Mouse (Mus musculus) brain, adult 2 months (tissue): ENCODE results near the gene Efl1.
A peak's percentile ranks its signal among the peaks of the same experiment; 100 is the strongest.

Experiments used
- DNase-seq: peaks from one replicate; pipeline ENCODE4 v3.0.0; 2011; ENCODE audit warnings: low read depth, low spot score

The Efl1 gene

GRCm38 (mm10) chr7:82648353-82649080 lies at the start of gene Efl1, which contains the start of gene Saxo2:
TSS of gene Efl1 (plus strand) at chr7:82648614.
TSS of gene Saxo2 (minus strand) at chr7:82648528.
- peak; percentile 98 for DNase-seq

GRCm38 (mm10) chr7:82602008-82602407 lies 46.4 kb upstream of the Efl1 start:
- no peak for DNase-seq

GRCm38 (mm10) chr7:82605425-82605824 lies 43.0 kb upstream of the Efl1 start:
- DNase-seq, result no peak

GRCm38 (mm10) chr7:82609629-82610028 lies 38.8 kb upstream of the Efl1 start:
- peak; percentile 7 for DNase-seq

DNA sequence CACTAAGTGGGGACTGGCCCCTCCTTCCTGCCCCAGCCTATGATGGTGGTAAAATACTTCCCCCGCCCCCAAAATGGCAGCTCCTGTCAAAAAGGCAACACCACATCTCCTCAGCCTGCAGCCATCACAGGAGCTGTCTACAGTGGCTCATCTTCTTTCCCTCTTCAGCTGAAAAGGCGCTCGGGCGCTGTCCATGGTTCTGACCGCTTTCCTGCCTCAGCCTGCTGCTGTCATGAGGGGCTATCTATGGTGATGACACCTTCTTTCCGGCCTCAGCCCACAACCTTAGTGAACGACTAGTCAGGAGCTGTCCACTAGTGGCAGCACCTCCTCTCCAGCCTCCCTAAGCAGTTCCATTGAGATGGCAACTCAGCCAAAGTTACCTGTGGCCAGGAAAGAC lies 23.1 kb upstream of the Efl1 start:
- no peak for DNase-seq

DNA sequence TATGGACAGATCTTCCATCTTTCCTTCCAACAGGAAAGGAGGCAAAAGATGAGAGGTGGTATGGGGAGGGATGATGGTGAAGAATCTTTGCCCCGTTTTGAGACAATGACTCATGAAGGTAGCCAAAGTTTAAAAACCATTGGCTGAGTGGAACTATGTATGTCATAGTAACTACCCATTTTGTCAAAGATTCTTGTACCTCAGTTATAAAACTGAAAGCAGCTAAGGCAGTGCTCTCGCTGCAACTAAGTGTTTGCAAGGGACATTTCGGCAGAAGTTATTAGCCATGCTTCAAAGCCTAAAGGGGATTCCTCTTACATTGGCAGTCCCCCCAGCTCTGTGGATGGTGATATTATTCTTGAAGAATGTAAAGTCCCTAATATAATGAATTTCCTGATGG lies 1.2 kb upstream of the Efl1 start:
- no peak for DNase-seq

DNA sequence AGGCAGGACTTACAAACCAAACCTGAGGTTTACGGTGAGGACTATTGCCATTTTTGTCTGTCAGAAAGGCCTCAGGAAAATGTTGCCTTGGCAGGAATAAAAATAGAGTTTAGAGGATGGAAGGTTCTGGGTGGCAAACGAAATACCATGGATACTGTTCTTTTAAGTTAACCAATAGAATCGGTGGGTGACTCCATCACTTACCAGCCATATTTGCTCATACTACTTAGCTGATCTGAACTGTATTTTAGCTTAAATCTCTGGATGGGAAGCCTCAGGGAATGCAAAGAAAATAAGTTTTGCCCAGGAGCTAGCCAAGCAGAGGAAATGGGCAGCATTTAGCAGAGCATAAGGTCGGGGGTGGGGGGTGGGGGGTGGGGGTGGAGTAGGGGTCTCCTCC lies 505 bp upstream of the Efl1 start:
- peak; percentile 13 for DNase-seq

- peak; percentile 55 for DNase-seq
Measured at GRCm38 (mm10) chr7:82649081-82649445, 649 bp downstream of the Efl1 start.

- peak; percentile 55 for DNase-seq
Measured at GRCm38 (mm10) chr7:82664604-82665003, 16.2 kb downstream of the Efl1 start.

DNA sequence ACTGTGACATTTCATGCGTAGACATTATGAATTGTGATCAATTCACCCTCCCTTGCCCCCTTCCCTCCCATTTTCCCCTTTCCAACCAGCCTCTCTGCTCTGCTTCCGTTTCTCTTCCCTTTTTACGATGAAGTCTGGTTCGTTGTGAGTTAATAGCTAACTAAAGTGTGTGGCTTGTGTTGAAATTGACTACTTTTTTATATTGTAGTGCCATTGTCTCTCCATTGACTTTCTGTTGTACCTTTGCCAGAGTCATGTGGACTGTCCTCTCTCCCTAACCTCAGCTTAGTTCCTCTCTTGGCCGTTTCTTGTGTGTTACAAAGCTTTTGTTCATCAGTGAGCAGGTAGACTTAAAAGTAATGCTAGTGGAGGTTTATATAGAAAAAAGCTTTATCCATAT lies 27.6 kb downstream of the Efl1 start:
- DNase-seq, result no peak

GRCm38 (mm10) chr7:82676834-82677233 lies 28.4 kb downstream of the Efl1 start:
- DNase-seq, result peak; percentile 62

GRCm38 (mm10) chr7:82679901-82680300 lies 31.5 kb downstream of the Efl1 start:
- peak; percentile 31 for DNase-seq

DNA sequence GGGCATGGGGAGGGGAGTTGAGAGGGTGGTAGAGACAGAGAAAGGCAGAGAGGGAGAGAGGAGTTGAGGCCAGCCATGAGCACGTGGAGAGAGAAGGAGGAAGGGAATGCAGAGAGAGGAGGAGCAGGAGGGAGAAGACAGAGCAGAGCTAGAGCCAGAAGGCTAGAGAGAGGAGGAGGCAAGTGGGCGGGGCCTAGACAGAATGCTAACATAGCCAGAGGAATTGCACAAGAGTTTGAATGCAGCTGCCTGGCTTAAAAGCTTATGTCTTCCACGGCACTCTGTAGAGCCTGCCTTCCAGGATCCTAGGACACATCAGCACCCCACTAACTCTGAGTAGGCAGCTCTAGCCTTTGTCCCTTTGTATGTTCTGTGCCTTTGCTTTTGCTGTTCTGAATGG lies 40.3 kb downstream of the Efl1 start:
- DNase-seq, result peak; percentile 74

GRCm38 (mm10) chr7:82691021-82691738 lies 42.8 kb downstream of the Efl1 start:
- DNase-seq, result no peak

DNA sequence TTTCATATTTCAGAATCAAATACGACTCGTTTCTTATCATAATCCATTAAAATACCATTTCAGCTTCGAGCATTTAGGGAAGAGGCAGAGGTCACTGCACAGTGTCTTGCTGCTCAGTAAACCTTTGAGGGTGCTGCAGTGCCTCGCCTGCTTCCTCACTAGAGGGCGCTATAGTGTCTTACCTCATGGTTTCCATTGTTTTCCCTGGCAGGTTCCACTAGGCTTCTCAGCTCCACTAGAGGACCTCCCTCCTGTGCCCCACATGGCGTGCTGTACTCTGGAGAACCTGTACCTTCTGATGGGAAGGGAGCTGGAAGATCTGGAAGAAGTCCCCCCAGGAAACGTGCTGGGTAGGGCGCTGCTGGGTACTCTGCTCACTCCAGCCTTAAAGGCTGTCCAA lies 49.3 kb downstream of the Efl1 start:
- no peak for DNase-seq

DNA sequence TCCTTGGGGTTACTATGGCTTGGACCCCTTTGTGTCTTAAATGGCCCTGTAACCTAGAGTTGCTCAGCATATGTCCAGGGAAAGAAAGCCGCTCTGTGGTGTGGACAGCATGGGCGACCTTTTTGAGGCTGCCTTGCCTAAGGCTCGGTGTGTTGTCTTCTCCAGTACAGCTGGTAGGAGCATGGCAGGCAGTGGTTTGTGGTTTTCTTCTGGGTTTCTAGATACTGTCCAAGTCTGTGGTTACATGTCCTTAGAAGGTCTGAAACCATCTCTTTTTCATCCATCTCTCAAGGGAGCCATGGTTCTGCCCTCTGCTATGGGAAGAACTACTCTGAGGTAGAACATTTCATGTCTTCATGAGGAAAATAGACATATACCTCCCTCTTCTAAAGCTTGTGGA lies 50.6 kb downstream of the Efl1 start:
- no peak for DNase-seq

DNA sequence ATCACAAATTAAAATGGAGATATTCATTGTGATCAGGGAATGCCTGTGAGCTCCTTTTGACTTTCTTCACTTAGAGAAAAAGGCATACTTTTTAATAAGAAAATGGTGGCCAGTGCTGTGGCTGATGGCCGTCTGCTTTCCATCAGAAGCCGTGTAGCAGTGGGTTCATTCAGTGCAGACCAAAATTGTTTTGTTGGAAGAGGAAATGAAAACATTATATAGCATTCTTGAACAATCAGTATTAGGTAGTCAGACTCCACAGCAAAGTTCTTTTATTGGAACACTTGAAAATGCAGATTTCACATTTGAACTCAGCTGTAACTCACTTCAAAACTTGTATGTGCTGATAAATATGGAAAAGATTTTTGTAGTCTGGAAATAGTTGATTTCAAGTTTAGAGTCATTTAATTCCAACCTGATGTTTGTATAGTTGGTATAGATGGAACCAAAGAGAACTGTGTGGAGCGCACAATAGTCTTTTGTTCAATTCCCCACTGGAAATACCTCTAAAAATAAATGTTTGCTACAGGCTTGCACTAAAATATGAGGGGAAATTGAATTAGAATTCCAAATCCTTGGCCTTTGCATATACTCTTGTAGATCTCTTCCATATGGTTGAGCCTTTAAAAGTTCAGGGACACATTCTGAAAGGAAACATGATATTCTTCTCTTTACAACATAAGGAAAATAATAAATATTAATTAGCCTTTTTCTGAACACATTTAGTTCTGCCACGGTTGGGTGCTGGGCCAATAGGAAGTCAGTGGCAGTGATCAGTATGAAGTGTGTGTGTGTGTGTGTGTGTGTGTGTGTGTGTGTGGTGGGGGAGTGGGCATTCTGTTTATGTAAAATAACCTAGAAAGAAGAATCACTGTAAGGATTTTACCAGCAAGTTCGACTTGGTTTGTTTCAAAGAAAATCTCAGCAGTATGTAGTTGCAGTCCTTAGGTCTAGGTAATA lies 54.2 kb downstream of the Efl1 start:
- DNase-seq, result no peak

GRCm38 (mm10) chr7:82709172-82709571 lies 60.8 kb downstream of the Efl1 start:
- no peak for DNase-seq

GRCm38 (mm10) chr7:82715210-82715911 lies 66.9 kb downstream of the Efl1 start:
- DNase-seq, result peak; percentile 76

GRCm38 (mm10) chr7:82715912-82716601 lies 67.6 kb downstream of the Efl1 start:
- no peak for DNase-seq

DNA sequence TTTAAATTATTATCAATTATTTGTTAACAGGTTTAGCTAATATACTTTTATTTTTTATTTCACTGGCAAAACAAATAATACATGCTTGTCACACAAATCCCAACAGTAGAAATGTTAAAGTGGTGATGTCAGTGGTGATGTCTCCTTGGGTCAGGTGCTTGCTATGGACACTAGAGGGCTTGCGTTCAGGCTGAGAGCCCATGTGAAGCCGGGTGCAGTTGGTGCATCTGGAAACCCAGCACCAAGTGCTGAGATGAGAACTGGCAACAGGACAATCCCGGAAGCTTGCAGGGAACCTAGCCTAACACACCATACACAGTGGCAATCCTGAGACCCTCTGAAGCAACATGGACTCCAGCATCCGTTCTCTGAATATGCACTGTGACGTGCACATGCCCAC lies 70.9 kb downstream of the Efl1 start:
- peak; percentile 47 for DNase-seq
